Mouse (Mus musculus) neural tube, embryonic 15.5 days (tissue): ENCODE results near the gene Hoxa3. TPM values are rescaled to one million over a fixed set of nuclear protein-coding genes. Genes with fewer than 3 reads are reported as not detected.

Source experiments
- ATAC-seq: fragments of 200-750 bp; cut with Nextera tagmentation; 2 replicates; pipeline ENCODE4 v1.8.0; 2017; ENCODE audit warnings: mild to moderate bottlenecking, moderate TSS enrichment, moderate library complexity; ENCODE audit not compliant: low FRiP score
- H3K27ac ChIP-seq: fragments of 300-500 bp; sonication (generic); replicated peaks from 2 replicates; pipeline ENCODE4 v1.5.1; 2015; ENCODE audit warnings: mild to moderate bottlenecking, inconsistent platforms
- H3K27me3 ChIP-seq: fragments of 300-500 bp; sonication (generic); replicated peaks from 2 replicates; pipeline ENCODE4 v1.6.1; 2015; ENCODE audit warnings: inconsistent platforms
- H3K36me3 ChIP-seq: fragments of 300-500 bp; sonication (generic); 2 replicates; pipeline ENCODE4 v1.6.1; 2015; ENCODE audit warnings: inconsistent platforms
- H3K4me1 ChIP-seq: fragments of 300-500 bp; sonication (generic); 2 replicates; pipeline ENCODE4 v1.6.1; 2015; ENCODE audit warnings: inconsistent platforms
- H3K4me2 ChIP-seq: fragments of 300-500 bp; sonication (generic); 2 replicates; pipeline ENCODE4 v1.6.1; 2015; ENCODE audit warnings: inconsistent platforms, mild to moderate bottlenecking, moderate library complexity
- H3K4me3 ChIP-seq: fragments of 300-500 bp; sonication (generic); replicated peaks from 2 replicates; pipeline ENCODE4 v1.5.1; 2015; ENCODE audit warnings: mild to moderate bottlenecking, inconsistent platforms
- H3K9ac ChIP-seq: fragments of 300-500 bp; sonication (generic); replicated peaks from 2 replicates; pipeline ENCODE4 v1.6.1; 2015; ENCODE audit warnings: mild to moderate bottlenecking, inconsistent platforms
- H3K9me3 ChIP-seq: fragments of 300-500 bp; sonication (generic); replicated peaks from 2 replicates; pipeline ENCODE4 v1.6.1; 2016; ENCODE audit warnings: inconsistent platforms
- WGBS: fragments of 180-500 bp; shearing (Covaris S2); methylation state at CpG from one replicate; pipeline ENCODE4 v1.1.7; 2015; ENCODE audit warnings: mixed read lengths; 5-methylcytosine and 5-hydroxymethylcytosine counted together
- polyA plus RNA-seq: library from polyadenylated mRNA; unstranded; fragments of >200 nt; fragmentation: Nextera tagmentation; extraction: Ambion mirVana; gene quantifications from 2 replicates; pipeline ENCODE4 v1.2.1, GENCODE M21; 2015

Gene Hoxa3
- polyA plus RNA-seq, 1 experiment from 2014 or later, result 14.6 TPM

DNA sequence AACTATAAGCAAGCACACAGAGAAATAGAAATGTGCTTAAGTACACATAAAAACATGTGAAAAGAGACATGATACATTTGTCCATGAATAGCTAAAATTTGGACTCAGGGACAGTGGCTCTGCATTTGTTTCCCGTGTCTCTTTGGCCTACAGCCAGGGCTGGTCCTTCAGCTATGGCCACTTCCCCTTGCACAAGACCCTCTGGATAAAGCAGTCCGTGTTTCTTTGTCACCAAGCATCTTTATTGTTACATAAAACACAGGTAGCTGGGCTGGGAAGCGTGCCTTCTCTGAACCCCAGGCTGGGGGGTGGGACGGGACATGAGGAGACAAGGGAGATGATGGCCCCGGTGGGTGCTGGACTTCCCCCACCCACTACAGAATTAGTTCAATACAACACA, 1.1 kb upstream of the Hoxa3 start:
- ATAC-seq, result no peak
- no peaks in the 10 kb centered on the region for H3K36me3 ChIP-seq
- H3K4me2 ChIP-seq, result peak overlapping the region; percentile 85
- H3K27ac ChIP-seq, result peak overlapping the region; percentile 100
- H3K9ac ChIP-seq, result peak overlapping the region; percentile 99
- no peaks in the 10 kb centered on the region for H3K27me3 ChIP-seq
- peak overlapping the region; percentile 81 for H3K4me3 ChIP-seq
- peaks cover 57% of the 10 kb centered on the region for H3K4me1 ChIP-seq
- no peaks in the 10 kb centered on the region for H3K9me3 ChIP-seq
- WGBS, result 8% methylated on average over 5 of the region's 5 CpGs

DNA sequence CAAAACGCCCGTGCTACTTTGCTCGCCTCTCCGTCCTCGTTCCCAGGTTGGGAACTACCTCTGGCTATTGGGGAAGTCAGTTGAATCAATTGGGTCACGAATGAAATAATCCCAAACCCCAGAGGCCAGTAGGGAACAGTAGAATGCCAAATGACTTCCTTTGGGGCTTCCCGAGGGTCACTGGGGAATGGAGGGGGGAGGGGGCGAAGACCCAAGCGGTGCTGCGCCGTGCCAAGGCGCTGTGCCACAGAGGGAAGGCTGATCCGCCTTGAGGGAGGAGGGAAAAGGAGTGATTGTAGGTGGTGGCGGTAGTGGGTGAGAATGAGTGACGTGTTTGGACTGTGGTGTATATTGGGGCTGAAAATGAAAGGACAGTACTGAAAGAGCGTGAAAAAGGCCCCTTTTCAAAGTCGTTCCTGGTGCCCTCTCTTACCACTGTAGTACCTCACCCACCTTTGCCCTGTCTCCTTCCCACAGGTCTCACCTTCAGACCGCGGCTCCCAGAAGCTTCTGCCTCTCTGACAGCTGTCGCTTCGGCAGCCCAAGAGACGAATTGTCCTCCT, 499 bp downstream of the Hoxa3 start:
- H3K4me2 ChIP-seq, result peak overlapping the region; percentile 85
- H3K27me3 ChIP-seq, result no peaks in the 10 kb centered on the region
- under 1% methylated on average over 22 of the region's 22 CpGs for WGBS
- peak; percentile 18 for ATAC-seq
- H3K9ac ChIP-seq, result peak overlapping the region; percentile 99
- H3K27ac ChIP-seq, result peak overlapping the region; percentile 100
- H3K4me3 ChIP-seq, result peak overlapping the region; percentile 81
- peaks cover 57% of the 10 kb centered on the region for H3K4me1 ChIP-seq
- H3K36me3 ChIP-seq, result no peaks in the 10 kb centered on the region
- H3K9me3 ChIP-seq, result no peaks in the 10 kb centered on the region

DNA sequence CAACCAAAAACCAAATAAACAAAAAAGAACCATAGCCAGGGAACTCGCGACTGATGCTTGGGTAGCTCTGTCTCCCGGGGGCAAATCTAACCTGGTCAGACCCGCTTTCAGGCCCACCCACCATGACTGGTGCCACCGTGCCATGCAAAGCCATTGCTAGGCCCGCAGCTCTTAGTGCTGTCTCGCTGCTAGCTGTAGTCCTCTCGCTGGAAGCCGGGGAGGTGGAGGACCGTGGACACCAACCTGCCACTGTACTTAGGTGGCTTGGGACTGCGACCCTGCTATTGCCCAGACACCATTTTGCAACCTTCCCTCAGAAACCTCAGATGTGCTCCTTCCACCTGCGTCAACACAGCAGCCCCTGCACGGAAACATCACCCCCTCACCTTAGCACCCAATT, 1.2 kb downstream of the Hoxa3 start:
- 5% methylated on average over 13 of the region's 13 CpGs for WGBS
- H3K4me2 ChIP-seq, result peak overlapping the region; percentile 85
- no peaks in the 10 kb centered on the region for H3K9me3 ChIP-seq
- peak overlapping the region; percentile 81 for H3K4me3 ChIP-seq
- peaks cover 62% of the 10 kb centered on the region for H3K4me1 ChIP-seq
- no peaks in the 10 kb centered on the region for H3K36me3 ChIP-seq
- H3K27me3 ChIP-seq, result no peaks in the 10 kb centered on the region
- ATAC-seq, result no peak
- H3K9ac ChIP-seq, result peak overlapping the region; percentile 99
- H3K27ac ChIP-seq, result peak overlapping the region; percentile 100

DNA sequence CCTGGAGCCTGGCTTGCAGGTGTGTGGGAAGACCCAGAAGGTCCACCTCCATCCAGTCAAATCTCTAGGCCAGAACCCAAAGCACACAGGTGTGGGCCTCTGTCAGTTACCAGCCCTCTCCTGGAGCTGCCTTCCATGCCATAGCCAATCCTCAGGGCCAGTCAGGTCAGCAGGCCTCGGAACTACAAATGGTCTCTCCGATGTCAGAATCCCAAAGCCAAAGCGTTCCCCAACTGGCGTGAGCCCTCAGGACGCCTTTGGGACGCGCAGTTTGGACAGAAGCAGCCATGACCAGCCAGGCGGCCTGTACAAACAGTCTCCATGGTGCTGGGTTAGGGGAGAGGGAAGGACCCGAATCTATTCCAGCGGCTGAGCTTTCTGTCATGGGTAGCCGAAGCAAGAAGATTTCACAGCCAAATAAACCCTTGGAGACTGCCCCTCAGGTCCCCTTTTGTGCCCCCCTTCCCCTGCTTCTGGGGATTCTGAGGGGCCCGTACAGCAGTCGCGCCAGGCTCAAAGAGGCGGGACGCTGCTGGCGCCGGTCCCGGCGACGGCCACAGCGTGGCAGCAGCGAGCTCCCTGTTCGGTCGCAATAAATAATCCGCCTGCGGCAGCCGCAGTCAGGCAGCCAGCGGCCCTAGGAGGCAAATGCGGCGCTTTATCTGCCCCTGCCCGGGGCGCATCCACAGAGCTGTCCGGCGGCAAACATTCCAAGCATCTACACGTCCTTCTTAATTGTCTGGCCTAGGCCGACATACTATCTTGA, 1.8 kb downstream of the Hoxa3 start:
- ATAC-seq, result peak; percentile 29
- Histone ChIP-seq H3K9ac (peak overlapping the region; percentile 99), H3K27me3 (no peaks in the 10 kb centered on the region), H3K27ac (peak overlapping the region; percentile 100), H3K4me2 (peak overlapping the region; percentile 85), H3K9me3 (no peaks in the 10 kb centered on the region), H3K4me3 (peak overlapping the region; percentile 81), H3K4me1 (peaks cover 68% of the 10 kb centered on the region), H3K36me3 (no peaks in the 10 kb centered on the region)
- 2% methylated on average over 37 of the region's 37 CpGs for WGBS

DNA sequence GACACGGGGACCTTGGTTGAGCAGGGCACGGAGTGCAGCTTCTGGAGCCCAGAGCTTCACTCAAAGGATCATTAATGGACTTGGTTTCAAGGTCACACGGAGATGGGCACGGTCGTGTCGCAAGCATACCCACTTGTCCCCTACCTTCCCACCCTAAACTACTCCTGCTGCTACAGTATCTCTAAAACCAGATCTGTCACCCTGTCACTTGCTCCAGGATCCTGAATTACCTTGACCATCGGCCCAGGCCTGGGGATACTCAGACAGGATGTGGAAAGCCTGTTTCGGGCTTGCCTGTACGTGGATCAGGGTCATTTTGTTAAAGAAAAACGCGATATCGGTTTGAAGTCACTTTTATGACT, 3.5 kb downstream of the Hoxa3 start:
- peak overlapping the region; percentile 63 for H3K9ac ChIP-seq
- peak overlapping the region; percentile 89 for H3K27ac ChIP-seq
- peak overlapping the region; percentile 81 for H3K4me3 ChIP-seq
- H3K4me1 ChIP-seq, result peaks cover 68% of the 10 kb centered on the region
- no peaks in the 10 kb centered on the region for H3K9me3 ChIP-seq
- ATAC-seq, result no peak
- peak overlapping the region; percentile 85 for H3K4me2 ChIP-seq
- H3K27me3 ChIP-seq, result no peaks in the 10 kb centered on the region
- WGBS, result 6% methylated on average over 12 of the region's 12 CpGs
- H3K36me3 ChIP-seq, result 0 out of 2 replicates have a peak, but pooled peaks cover 3% of the 10 kb centered on the region

DNA sequence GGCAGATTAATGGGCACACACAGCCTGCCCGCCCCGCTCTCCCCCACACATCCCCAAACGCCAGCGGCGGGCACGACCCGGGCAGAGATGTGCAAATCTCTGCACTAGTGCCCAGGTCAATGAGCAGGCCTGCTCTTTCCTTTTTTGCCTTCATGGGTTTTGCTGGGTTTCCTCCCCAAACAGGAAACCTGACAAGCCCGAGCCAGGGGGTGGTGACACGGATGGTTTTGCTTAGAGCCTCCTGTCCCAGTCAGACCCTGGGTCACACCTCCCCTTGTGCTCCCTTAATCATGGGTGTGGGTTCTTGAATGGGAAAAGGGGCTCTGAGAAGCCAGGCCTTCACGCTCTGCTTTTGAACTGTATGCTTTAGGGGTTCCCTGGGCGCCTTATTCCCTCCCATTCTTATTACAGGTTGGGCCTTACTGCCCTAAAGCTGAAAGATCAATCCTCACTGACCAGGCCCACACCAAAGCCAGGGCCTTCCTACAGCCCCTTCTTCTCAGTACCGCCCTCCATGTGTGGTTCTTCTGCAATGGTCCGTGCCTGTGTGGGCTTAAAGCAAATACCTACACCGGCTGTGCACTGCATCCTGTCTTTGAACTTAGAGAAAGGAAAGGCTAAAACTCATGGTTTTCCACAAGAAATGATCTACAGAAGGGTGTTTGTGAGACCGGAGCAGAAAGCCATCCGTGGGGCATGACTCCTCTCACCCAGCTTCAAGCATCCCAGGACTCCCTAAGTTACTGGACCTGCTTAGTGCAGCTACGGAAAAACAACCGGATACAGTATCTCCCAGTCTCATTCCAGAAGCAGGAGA, 4.1 kb downstream of the Hoxa3 start:
- no peaks in the 10 kb centered on the region for H3K9me3 ChIP-seq
- WGBS, result 3% methylated on average over 18 of the region's 18 CpGs
- H3K4me2 ChIP-seq, result peak overlapping the region; percentile 85
- peak overlapping the region; percentile 63 for H3K9ac ChIP-seq
- H3K36me3 ChIP-seq, result 0 out of 2 replicates have a peak, but pooled peaks cover 3% of the 10 kb centered on the region
- ATAC-seq, result no peak; the same call in 1 of the 2 replicates
- peak overlapping the region; percentile 81 for H3K4me3 ChIP-seq
- peak overlapping the region; percentile 89 for H3K27ac ChIP-seq
- H3K4me1 ChIP-seq, result peaks cover 68% of the 10 kb centered on the region
- H3K27me3 ChIP-seq, result no peaks in the 10 kb centered on the region

DNA sequence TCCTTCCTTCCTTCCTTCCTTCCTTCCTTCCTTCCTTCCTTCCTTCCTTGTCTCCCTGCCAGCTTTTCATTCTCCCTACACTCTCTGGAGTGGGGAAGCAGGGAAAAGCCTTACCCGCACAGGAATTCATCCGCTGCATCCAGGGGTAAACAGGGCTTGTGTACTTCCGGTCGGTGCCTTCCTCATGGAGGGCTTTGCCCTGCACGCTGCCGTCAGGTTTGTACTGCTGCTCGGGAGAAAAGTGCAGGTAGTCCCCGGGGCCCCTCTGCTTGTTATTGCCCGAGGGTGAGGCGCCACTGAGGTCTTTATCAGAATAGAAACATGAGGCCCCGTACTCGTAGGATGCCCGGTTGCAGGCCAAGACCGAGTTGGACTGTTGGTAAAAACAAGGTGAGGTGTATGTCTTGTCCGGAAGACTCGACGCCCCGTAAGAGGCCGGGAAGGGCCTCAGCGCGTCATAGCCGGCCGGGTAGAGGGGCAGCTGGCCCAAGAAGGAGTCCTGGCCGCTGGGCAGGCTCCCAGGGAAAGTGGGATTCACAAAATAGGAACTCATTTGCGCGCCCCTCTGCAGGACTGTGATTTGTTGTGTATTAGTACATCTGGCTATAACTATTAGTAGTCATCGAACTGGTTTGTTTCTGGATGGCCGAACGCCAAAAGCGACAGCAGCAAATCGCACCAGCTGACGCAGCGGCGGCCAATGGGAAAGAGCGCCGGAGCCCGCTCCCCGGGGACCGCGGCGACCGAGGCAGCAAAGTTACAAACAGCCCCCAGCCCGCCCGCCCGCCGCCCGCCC, 4.9 kb downstream of the Hoxa3 start, which contains the start of gene Hoxa6:
Hoxa6 (minus strand) TSS at position 651 of the 796 bp plus-strand sequence.
- Histone ChIP-seq H3K4me3 (peak within 1 kb of the TSS; percentile 81), H3K27me3 (no peaks in the 10 kb centered on the region)

DNA sequence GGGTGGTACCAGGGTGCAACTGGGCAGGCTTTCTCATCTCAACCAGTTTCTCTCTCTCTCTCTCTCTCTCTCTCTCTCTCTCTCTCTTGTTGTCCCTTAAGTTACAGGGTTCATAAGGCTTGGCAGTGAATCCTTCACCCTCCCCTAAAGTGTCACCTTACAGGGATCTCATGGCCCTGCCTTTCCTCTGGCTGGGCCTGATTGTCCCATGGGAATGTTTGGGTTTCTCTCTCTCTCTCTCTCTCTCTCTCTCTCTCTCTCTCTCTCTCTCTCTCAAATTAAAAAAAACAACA, 5.5 kb downstream of the Hoxa3 start:
- peaks cover 78% of the 10 kb centered on the region for H3K4me1 ChIP-seq
- H3K4me3 ChIP-seq, result peak overlapping the region; percentile 81

More for the DNA sequence above, 4.9 kb downstream of the Hoxa3 start, which contains the start of gene Hoxa6:
- peak within 1 kb of the TSS; percentile 85 for H3K4me2 ChIP-seq
- H3K36me3 ChIP-seq, result 0 out of 2 replicates have a peak, but pooled peaks cover 3% of the 10 kb centered on the region
- H3K27ac ChIP-seq, result peak within 1 kb of the TSS; percentile 89
- 0 out of 2 replicates have a peak, but pooled peaks have one; percentile 9 for ATAC-seq
- H3K9me3 ChIP-seq, result no peaks in the 10 kb centered on the region
- under 1% methylated on average over 47 of the region's 47 CpGs for WGBS
- H3K9ac ChIP-seq, result peak within 1 kb of the TSS; percentile 63
- peaks cover 71% of the 10 kb centered on the region for H3K4me1 ChIP-seq

DNA sequence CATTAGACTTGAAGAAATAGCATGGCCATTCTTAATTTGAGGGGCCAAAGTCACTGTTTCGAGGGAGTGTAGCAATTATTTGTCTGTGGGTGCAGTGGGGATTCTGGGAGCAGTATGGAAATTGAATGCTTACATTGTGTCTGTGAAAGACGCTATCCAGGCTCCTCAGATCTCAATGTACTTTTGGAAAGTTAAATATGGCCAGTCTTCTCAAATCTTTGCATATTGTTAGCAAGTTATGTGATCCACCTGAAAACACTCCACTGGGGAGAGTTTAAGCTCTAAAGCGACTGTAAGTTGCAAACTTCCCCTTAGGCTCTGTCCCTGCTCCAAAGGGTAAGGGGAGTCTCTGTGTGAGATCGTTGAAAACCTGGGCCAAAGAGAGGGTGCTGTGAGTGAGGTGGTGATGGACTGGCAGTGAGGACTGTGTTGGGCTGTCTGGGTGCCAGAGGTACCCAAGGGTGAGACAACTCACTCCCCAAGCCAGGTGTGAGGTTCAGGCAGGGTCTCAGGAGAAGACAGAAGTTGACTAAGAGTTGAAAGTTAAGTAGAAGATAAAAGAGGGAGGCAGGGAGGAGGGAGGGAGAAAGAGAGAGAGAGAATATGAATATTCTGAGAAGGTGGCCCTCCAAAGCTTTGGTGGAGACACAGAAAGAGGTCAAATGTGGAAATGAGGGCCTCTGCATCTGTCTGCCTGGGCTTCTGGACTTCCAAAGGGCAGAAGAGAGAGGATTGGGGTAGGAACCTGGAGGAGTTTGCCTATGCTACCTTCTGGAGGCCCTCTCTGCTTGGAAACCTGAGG, 6.1 kb downstream of the Hoxa3 start:
- peak overlapping the region; percentile 79 for H3K27ac ChIP-seq
- peak overlapping the region; percentile 81 for H3K4me3 ChIP-seq
- 10% methylated on average over 4 of the region's 4 CpGs for WGBS
- ATAC-seq, result no peak
- H3K4me1 ChIP-seq, result peaks cover 82% of the 10 kb centered on the region
- H3K9ac ChIP-seq, result peak overlapping the region; percentile 32
- peaks cover 8% of the 10 kb centered on the region; the same call in 1 of the 2 replicates for H3K36me3 ChIP-seq
- H3K4me2 ChIP-seq, result peak overlapping the region; percentile 85
- H3K27me3 ChIP-seq, result no peaks in the 10 kb centered on the region
- H3K9me3 ChIP-seq, result no peaks in the 10 kb centered on the region

More for the DNA sequence above, 5.5 kb downstream of the Hoxa3 start:
- Histone ChIP-seq H3K9me3 (no peaks in the 10 kb centered on the region), H3K4me2 (peak overlapping the region; percentile 85), H3K9ac (peak overlapping the region; percentile 32), H3K36me3 (0 out of 2 replicates have a peak, but pooled peaks cover 4% of the 10 kb centered on the region), H3K27ac (peak overlapping the region; percentile 79), H3K27me3 (no peaks in the 10 kb centered on the region)
- ATAC-seq, result no peak
